27 mouse cellular contexts compared by ENCODE assay signal in genomic region chr13:111660556-111660955, GRCm38 (mm10). TPM values are rescaled to one million over a fixed set of nuclear protein-coding genes. Genes with fewer than 3 reads are reported as not detected.
DNase-seq lines count a peak whose midpoint lies in the region; ATAC-seq lines count a peak whose summit lies in the region.
"Had no signal": no experiment of that assay in that cellular context is flagged by ENCODE, and none has a peak within 500 bp of the region (broad histone marks: within the 10 kb centered on the region; RNA-seq: fewer than 3 reads in every experiment).

No protein-coding gene starts in this region.

- H3K36me3 ChIP-seq in limb, embryonic 12.5 days: no peaks in the 10 kb centered on the region
- no peaks in the 10 kb centered on the region for H3K36me3 ChIP-seq in limb, embryonic 10.5 days
- H3K36me3 ChIP-seq: embryonic facial prominence, embryonic 12.5 days; heart, embryonic 12.5 days; hindbrain, embryonic 13.5 days; limb, embryonic 15.5 days had no signal

- 75% methylated on average over 3 of the region's 3 CpGs for WGBS in limb, embryonic 12.5 days
- WGBS in limb, embryonic 10.5 days: 83% methylated on average over 3 of the region's 3 CpGs

- no peak overlapping the region for H3K4me3 ChIP-seq in limb, embryonic 12.5 days (replicated peaks)
- H3K4me3 ChIP-seq in limb, embryonic 10.5 days: no peak overlapping the region
- H3K4me3 ChIP-seq: embryonic facial prominence, embryonic 12.5 days; heart, embryonic 12.5 days; hindbrain, embryonic 13.5 days; limb, embryonic 15.5 days had no signal

- H3K4me1 ChIP-seq in limb, embryonic 12.5 days (replicated peaks): peaks cover 19% of the 10 kb centered on the region
- peaks cover 24% of the 10 kb centered on the region for H3K4me1 ChIP-seq in limb, embryonic 10.5 days
- H3K4me1 ChIP-seq: heart, embryonic 12.5 days had no signal

- no peak overlapping the region for H3K4me2 ChIP-seq in limb, embryonic 12.5 days
- H3K4me2 ChIP-seq: embryonic facial prominence, embryonic 12.5 days; heart, embryonic 12.5 days; hindbrain, embryonic 13.5 days; limb, embryonic 15.5 days; lung, embryonic 14.5 days had no signal

- ATAC-seq in limb, embryonic 12.5 days (ENCODE audit: insufficient number of reproducible peaks, insufficient read depth, low FRiP score, low TSS enrichment, low read depth): 0 out of 2 replicates have a peak, but pooled peaks have one; percentile 15
- ATAC-seq: forebrain, embryonic 14.5 days had no signal

- H3K9ac ChIP-seq in limb, embryonic 12.5 days (replicated peaks): no peak overlapping the region
- H3K9ac ChIP-seq: embryonic facial prominence, embryonic 12.5 days; heart, embryonic 12.5 days; hindbrain, embryonic 13.5 days; limb, embryonic 15.5 days; liver, embryonic 14.5 days; lung, embryonic 14.5 days had no signal

- H3K9me3 ChIP-seq in limb, embryonic 12.5 days: no peaks in the 10 kb centered on the region
- H3K9me3 ChIP-seq in limb, embryonic 10.5 days (replicated peaks): no peaks in the 10 kb centered on the region
- H3K9me3 ChIP-seq: embryonic facial prominence, embryonic 12.5 days; heart, embryonic 12.5 days; hindbrain, embryonic 13.5 days; limb, embryonic 15.5 days had no signal

- DNase-seq in heart, adult 11 months: peak; percentile 62
- DNase-seq in heart, adult 8-10 months (ENCODE audit: low spot score): no peak
- DNase-seq in limb, embryonic 10.5 days (ENCODE audit: low spot score): no peak
- peak; percentile 15 for DNase-seq in adrenal gland, adult 8-10 months
- DNase-seq in adrenal gland, postnatal 25 days: peak; percentile 4
- no peak for DNase-seq in cerebellum, postnatal 4 days (ENCODE audit: low spot score in 2 of 2)
- no peak for DNase-seq in frontal cortex, postnatal 25 days (ENCODE audit: low spot score in 2 of 2)
- DNase-seq: cerebellum, adult 9-10 months; cerebellum, postnatal 36 days; gastrocnemius, postnatal 25 days; heart, adult 18-20 months; heart, postnatal 4 days; kidney, adult 2 months; kidney, postnatal 25 days; lung, postnatal 14 days; midbrain, embryonic 14.5 days; retina, postnatal 1 day; right cerebral cortex, postnatal 14 days; thymus, postnatal 4 days had no signal

- no peaks in the 10 kb centered on the region for H3K27me3 ChIP-seq in limb, embryonic 12.5 days
- no peaks in the 10 kb centered on the region for H3K27me3 ChIP-seq in limb, embryonic 10.5 days (ENCODE audit: low read depth, poor library complexity, severe bottlenecking)
- H3K27me3 ChIP-seq: embryonic facial prominence, embryonic 12.5 days; heart, embryonic 12.5 days; hindbrain, embryonic 13.5 days; limb, embryonic 15.5 days had no signal

- no peak overlapping the region for H3K27ac ChIP-seq in limb, embryonic 12.5 days
- no peak overlapping the region for H3K27ac ChIP-seq in limb, embryonic 10.5 days
- H3K27ac ChIP-seq: embryonic facial prominence, embryonic 12.5 days; hindbrain, embryonic 13.5 days; limb, embryonic 15.5 days; liver, embryonic 14.5 days had no signal

RNA-seq across cellular contexts. Expression of gene Mier3, which starts 20.2 kb away (rescaled TPM):
- total RNA-seq in heart, adult 8-10 months (2022): 10 to 100 TPM; 12.6 to 17.2 (median 13.9) TPM
- polyA plus RNA-seq in limb, embryonic 12.5 days (2016; fragmentation: Nextera tagmentation; extraction: Ambion mirVana): 27.1 and 30.0 TPM in 2 replicates
- 19.4 and 21.7 TPM in 2 replicates for polyA plus RNA-seq in limb, embryonic 10.5 days (2016; fragmentation: Nextera tagmentation; extraction: Ambion mirVana)
- total RNA-seq in adrenal gland, adult 8-10 months (2022): 10 to 100 TPM; 35.1 to 49.7 (median 40.7) TPM
- total RNA-seq in adrenal gland, postnatal 25 days (2021): 38.7 and 41.3 TPM in 2 replicates

Comparison
In these comparisons a context has a peak if more than half of its experiments do, and no peak if none do; other contexts are left out.
1. DNase-seq: peak in heart, adult 11 months (single experiment), adrenal gland, adult 8-10 months (single experiment) and adrenal gland, postnatal 25 days (single experiment); none in heart, adult 8-10 months (single experiment), limb, embryonic 10.5 days (single experiment), cerebellum, postnatal 4 days (0 of 2) and frontal cortex, postnatal 25 days (0 of 2).